Mouse (Mus musculus) left cerebral cortex, adult 2 months (tissue): ENCODE data around the gene Zswim5. TPM values are rescaled to one million over a fixed set of nuclear protein-coding genes. Genes with fewer than 3 reads are reported as not detected.

Experiments
- DNase-seq, 2 experiments: peaks; one replicate each; pipeline ENCODE4 v3.0.0; 2021 to 2022; ENCODE audit warnings: low spot score in 2 of 2, mixed read lengths in 1 of 2; ENCODE audit errors: extremely low spot score in 1 of 2
- H3K27ac ChIP-seq: fragments of 200-600 bp; 2 replicates; pipeline ENCODE4 v1.8.1; 2022
- H3K4me3 ChIP-seq: fragments of 200-600 bp; 2 replicates; pipeline ENCODE4 v1.8.1; 2022
- CTCF ChIP-seq: fragments of 200-600 bp; IDR thresholded peaks from 2 replicates; pipeline ENCODE4 v1.8.1; 2022; ENCODE audit warnings: antibody characterized with exemption, mild to moderate bottlenecking, moderate library complexity
- intact Hi-C: fragments of 180-260 bp; cut with DNase I; formaldehyde crosslinking; loops from one replicate; pipeline ENCODE4 v1.15.1; 2025
- total RNA-seq, 2 experiments: library from RNA; stranded (reverse); gene quantifications; 2 replicates each; pipeline ENCODE4 v1.2.3; 2021

Gene Zswim5
- total RNA-seq, 2 experiments from 2014 or later = 9.3 to 11.0 TPM

GRCm38 (mm10) chr4:117017738-117018137 lies 140.6 kb downstream of the Zswim5 start:
- Histone ChIP-seq H3K4me3 (no peak overlapping the region), H3K27ac (no peak overlapping the region)
- TF ChIP-seq CTCF = peak; percentile 22
- intact Hi-C loops = loop anchor here (2.0 kb wide), 1 partner anchor 23 kb away; the partner anchor contains the start of genes Hectd3 and Urod
- DNase-seq = no peak

DNA sequence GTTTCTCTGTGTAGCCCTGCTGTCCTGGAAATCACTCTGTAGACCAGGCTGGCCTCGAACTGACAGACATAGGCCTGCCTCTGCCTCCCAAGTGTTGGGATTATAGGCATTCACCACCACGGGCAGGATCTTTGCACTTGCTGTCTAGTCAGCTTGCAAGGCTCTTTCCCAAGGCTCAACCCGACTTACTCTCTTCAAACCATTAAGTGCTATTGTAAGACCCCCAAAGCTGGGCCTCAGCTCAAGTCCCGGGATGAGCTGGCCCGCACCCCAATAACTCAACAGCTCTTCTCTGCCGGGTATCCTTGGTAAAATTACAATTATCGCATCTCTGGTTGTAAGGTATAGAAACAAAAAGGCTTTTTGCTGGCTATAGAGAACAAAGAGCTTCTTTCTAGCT lies 141.2 kb downstream of the Zswim5 start:
- DNase-seq = no peak
- Histone ChIP-seq H3K4me3 (no peak overlapping the region), H3K27ac (no peak overlapping the region)
- no peak for TF ChIP-seq CTCF
- intact Hi-C loops = loop anchor here (2.0 kb wide), 1 partner anchor 24 kb away; the partner anchor contains the start of genes Hectd3 and Urod

DNA sequence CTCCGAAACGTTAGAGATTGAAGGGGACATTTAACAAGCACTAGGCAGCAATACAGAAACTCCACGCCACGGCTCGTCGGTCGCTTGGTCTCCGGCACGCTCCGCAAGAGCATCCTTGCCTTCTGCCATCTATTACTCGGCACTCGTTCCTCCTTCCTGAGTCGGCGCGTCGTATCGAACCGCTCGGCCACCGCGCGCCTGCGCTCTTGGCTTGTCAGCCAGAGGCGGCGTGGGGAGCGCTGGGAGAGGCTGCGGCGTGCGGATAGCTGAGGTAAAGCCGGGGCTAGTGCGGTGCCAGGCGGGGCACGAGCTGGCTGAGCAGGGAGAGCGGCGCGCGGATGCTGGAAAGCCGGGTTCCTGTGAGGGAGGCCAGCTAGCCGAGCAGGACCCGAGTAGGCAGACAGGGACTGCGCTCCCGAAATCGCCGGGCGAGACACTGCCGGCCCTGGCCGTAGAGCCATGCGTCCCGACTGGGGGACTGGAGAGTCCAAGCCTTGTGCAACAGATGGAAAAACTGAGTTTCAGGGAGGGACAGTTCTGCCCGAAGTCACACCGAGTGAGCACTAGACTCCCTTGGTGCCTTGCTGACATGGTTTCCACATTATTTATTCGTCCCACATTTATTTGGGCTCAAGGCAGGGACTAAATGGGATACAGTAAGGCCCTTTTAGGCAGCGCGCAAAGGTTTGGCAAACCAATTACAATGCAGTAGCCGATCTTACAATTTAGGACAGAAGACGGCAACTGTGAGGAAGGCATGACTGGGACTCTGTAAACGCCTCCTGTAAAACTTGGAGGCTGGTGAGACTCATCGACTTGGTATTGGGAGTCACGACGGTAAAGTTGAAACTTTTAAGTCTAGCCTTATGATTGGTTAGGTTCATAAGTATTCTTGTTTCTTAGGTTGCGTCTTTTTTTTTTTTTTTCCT lies 142.3 kb downstream of the Zswim5 start, which contains the start of gene Eif2b3:
Gene Eif2b3, plus strand, starts transcription at position 197 of the 929 bp plus-strand sequence.
- intact Hi-C loops = loop anchor here (2.0 kb wide), 1 partner anchor 25 kb away; the partner anchor contains the start of genes Hectd3 and Urod
- Histone ChIP-seq H3K27ac (peak within 1 kb of the TSS; percentile 77), H3K4me3 (peak within 1 kb of the TSS; percentile 94)
- peak; percentile 90 to 93 for DNase-seq
- peak; percentile 5 for TF ChIP-seq CTCF

DNA sequence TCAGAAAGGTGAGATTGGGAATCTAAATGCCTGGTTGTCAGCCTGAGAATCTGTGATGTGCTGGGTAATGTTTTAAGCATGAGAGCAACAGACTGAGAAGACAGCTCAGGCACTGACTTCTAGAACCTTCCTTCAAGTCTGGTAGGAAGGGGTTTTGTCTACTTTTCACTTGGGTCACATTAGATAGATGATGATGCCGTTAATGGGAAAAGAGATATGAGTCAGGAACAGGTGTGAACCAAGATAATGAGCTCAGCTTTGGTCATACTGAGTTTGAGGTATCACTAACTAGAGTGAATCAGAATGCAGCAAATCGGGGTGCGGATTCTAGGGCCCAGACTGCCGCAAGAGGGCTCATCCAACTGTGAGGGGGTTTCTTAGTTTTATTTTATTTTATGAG lies 146.3 kb downstream of the Zswim5 start:
- no peak overlapping the region for H3K27ac ChIP-seq
- DNase-seq = no peak
- intact Hi-C loops = no loop called here
- TF ChIP-seq CTCF = no peak
- H3K4me3 ChIP-seq = no peak overlapping the region

DNA sequence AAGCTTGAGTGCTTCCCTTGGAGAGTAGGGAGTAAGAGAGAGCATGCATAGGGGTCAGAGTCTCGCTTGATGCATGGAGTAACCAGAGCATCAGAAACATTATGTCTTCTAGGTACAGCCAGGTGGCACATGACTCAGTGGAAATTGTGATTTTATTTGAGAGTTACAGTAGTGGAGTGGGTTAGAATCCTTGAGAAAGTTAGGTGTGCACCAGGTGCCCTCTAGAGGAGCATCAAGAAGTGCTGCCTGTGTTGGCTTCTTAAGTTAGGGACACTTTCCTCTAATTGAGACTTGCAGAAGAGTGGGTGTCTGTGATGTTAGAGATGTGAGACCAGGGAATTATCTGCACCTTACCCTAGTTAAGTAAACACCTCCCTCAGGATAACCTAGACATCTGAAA lies 153.9 kb downstream of the Zswim5 start:
- peak; percentile 46 for TF ChIP-seq CTCF
- Histone ChIP-seq H3K27ac (no peak overlapping the region), H3K4me3 (no peak overlapping the region)
- intact Hi-C loops = no loop called here
- DNase-seq = no peak

Other genes with a start within 250 kb of the Zswim5 start
- gene Nasp, start 249.4 kb upstream of the Zswim5 start, total RNA-seq = 10 to 100 TPM; 32.6 to 34.9 TPM
- gene Akr1a1, start 225.7 kb upstream of the Zswim5 start, total RNA-seq = 100 to 1,000 TPM; 376 to 408 TPM
- 100 to 1,000 TPM; 136 to 139 TPM for gene Prdx1, start 191.8 kb upstream of the Zswim5 start, total RNA-seq
- gene Mmachc, start 169.0 kb upstream of the Zswim5 start, total RNA-seq = 10 to 100 TPM; 15.2 to 15.4 TPM
- 1 to 10 TPM; 4.2 to 7.6 TPM for gene Ccdc163, start 168.9 kb upstream of the Zswim5 start, total RNA-seq
- 1 to 10 TPM; 3.8 to 4.6 TPM for gene Tesk2, start 156.4 kb upstream of the Zswim5 start, total RNA-seq
- 10 to 100 TPM; 13.0 to 13.4 TPM for gene Toe1, start 69.7 kb upstream of the Zswim5 start, total RNA-seq
- 1 to 10 TPM; 2.5 to 3.8 TPM for gene Mutyh, start 69.7 kb upstream of the Zswim5 start, total RNA-seq
- gene Hpdl, start 55.7 kb upstream of the Zswim5 start, total RNA-seq = 1 to 10 TPM; 1.4 to 1.6 TPM
- 10 to 100 TPM; 62.2 to 65.5 TPM for gene Urod, start 117.0 kb downstream of the Zswim5 start, total RNA-seq
- 10 to 100 TPM; 41.9 to 43.6 TPM for gene Hectd3, start 117.9 kb downstream of the Zswim5 start, total RNA-seq
- gene Eif2b3, start 142.0 kb downstream of the Zswim5 start, total RNA-seq = 10 to 100 TPM; 14.8 to 21.3 TPM
- gene Ptch2, start 218.7 kb downstream of the Zswim5 start, total RNA-seq = 1 to 10 TPM; 1.7 to 3.5 TPM
- gene Btbd19, start 248.3 kb downstream of the Zswim5 start, total RNA-seq = 10 to 100 TPM; 11.5 to 13.2 TPM
- gene Tctex1d4, start 249.4 kb downstream of the Zswim5 start, total RNA-seq = not detected